Mouse (Mus musculus) cerebellum, adult (tissue): Measurements from ENCODE around the gene Bach2.

Experiments used
- ATAC-seq: cut with Nextera tagmentation; 2 replicates; pipeline ENCODE4 v1.9.2; 2017; ENCODE audit warnings: mild to moderate bottlenecking, moderate library complexity, mixed read lengths; ENCODE audit not compliant: insufficient number of reproducible peaks, low FRiP score, low TSS enrichment

The Bach2 gene

GRCm38 (mm10) chr4:32538987-32539386 is 300.4 kb downstream of the Bach2 start:
- no peak for ATAC-seq

- no peak for ATAC-seq
Measured at GRCm38 (mm10) chr4:32544821-32545545, 306.4 kb downstream of the Bach2 start.

GRCm38 (mm10) chr4:32545548-32545947 is 306.9 kb downstream of the Bach2 start:
- ATAC-seq = no peak

GRCm38 (mm10) chr4:32549150-32549549 is 310.5 kb downstream of the Bach2 start:
- ATAC-seq = no peak

GRCm38 (mm10) chr4:32551337-32551736 is 312.7 kb downstream of the Bach2 start:
- no peak for ATAC-seq

GRCm38 (mm10) chr4:32555506-32555905 is 316.9 kb downstream of the Bach2 start:
- no peak for ATAC-seq

GRCm38 (mm10) chr4:32560246-32560645 is 321.6 kb downstream of the Bach2 start:
- no peak for ATAC-seq

GRCm38 (mm10) chr4:32560724-32561554 is 322.3 kb downstream of the Bach2 start:
- ATAC-seq = peak; percentile 27; the same call in 1 of the 2 replicates

DNA sequence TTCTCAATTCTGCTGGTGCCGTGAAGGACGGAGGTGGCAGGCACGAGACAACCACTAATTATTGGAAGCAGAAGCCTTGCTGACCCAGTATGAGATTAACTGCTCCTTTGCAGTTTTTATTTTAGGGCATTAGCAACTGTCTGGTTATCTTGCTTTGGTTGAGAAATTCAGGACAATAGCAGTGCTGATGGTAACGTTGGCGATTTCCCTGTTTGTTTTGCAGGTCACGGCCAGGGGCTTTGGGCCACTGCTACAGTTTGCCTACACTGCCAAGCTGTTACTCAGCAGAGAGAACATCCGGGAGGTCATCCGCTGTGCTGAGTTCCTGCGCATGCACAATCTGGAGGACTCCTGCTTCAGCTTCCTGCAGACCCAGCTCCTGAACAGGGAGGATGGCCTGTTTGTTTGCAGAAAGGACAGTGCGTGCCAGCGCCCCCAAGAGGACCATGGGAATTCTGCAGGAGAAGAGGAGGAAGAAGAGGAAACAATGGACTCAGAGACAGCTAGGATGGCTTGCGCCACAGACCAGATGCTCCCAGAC is 323.0 kb downstream of the Bach2 start:
- ATAC-seq = peak; percentile 87

DNA sequence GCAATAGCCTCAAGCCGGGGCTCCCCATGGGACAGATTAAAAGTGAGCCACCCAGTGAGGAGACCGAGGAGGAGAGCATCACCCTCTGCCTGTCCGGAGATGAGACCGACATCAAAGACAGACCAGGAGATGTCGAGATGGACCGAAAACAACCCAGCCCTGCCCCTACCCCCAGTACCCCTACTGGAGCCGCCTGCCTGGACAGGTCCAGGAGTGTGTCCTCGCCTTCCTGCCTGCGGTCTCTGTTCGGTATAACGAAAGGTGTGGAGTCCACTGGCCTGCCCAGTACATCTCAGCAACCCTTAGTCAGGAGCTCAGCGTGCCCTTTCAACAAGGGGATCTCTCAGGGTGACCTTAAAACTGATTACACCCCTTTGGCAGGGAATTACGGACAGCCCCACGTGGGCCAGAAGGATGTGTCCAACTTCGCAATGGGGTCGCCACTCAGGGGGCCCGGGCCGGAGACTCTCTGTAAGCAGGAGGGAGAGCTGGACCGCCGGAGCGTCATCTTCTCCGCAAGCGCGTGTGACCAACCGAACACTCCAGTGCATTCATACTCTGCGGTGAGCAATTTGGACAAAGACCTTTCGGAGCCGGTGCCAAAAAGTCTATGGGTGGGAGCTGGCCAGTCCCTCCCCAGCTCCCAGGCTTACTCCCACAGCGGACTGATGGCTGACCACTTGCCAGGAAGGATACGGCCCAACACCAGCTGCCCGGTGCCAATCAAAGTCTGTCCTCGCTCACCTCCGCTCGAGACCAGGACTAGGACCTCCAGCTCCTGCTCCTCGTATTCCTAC is 323.9 kb downstream of the Bach2 start:
- peak; percentile 21; the same call in 1 of the 2 replicates for ATAC-seq

- ATAC-seq = no peak
Measured at GRCm38 (mm10) chr4:32564416-32564815, 325.8 kb downstream of the Bach2 start.

DNA sequence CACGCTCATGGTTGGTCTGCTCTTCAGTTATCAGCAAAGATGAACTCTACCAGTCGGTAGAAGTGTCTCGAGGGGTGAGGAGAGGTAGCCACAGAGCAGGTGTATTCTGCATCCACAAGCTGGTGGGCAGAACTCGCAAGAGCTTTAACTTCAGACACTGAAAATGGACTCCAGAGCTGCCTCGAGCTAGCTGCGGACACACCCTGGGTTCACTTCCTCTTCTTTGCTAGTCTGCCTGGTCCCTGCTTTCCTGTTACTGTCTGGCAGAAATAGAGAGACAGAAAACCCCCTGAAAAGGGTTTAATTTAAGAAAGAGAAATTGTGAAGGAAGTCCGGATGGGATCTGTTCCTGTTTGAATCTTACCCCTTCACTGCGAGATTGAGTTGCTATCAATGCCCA is 326.3 kb downstream of the Bach2 start:
- ATAC-seq = no peak

DNA sequence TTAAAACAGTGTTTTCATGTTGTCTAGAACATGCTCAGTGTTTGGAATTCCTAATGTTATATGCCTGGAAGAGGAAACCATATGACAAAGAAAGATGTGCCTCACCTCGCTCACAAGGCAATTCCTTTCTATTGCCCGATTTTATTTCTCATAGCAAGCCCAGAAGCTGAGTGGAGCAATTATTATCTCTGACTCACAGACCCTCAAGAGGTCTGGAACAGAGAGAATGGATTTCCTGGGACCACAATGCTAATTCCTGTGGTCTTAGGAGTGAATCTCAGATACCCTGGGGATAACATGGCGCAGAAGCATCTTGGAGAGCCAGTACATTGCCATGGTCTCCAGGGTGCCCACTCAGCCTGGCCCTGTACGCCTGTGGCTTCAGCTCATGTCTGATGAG is 330.4 kb downstream of the Bach2 start:
- ATAC-seq = no peak

- no peak for ATAC-seq
Measured at GRCm38 (mm10) chr4:32569995-32570938, 331.7 kb downstream of the Bach2 start.

DNA sequence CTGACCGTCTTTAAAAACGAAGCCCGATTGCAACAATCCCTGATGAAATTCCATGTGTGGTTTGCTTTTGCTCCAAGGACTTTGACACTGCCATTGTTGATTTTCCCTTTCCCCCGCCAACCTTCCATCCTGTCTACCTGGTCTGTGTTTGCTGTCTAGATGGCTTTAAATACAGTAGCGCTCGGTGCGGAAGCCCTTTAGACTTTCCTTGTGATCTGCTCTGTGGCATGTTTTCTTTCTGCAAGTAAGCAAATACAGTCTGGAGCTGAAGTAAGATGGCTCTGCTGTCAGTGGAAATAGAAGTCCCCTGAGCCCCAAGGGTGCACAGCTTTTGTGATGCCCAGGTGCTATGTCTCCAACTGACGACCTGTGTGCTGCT is 332.3 kb downstream of the Bach2 start:
- ATAC-seq = no peak

- ATAC-seq = no peak
Measured at GRCm38 (mm10) chr4:32571441-32571840, 332.8 kb downstream of the Bach2 start.

DNA sequence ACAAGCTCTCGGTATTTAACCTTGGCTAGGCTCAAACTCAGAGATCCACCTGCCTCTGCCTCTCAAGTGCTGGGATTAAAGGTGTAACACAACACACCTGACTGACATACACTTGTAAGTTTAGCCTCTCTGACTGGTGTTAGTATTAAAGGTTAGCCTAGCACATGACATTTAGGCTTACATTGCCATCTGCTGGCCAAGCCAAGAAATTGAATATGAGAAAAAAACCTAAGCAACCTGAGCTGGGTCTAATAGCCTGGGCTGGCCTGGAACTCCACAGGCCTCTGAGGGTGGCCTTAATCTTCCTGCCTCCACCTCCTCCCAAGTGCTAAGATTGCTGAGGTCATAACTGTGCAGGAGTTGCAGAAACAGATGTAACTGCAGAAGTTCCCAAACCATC is 333.5 kb downstream of the Bach2 start:
- ATAC-seq = peak; percentile 64

GRCm38 (mm10) chr4:32573586-32573985 is 335.0 kb downstream of the Bach2 start:
- ATAC-seq = no peak

- ATAC-seq = no peak
Measured at GRCm38 (mm10) chr4:32574604-32575003, 336.0 kb downstream of the Bach2 start.
